In genomic region chr12:69917870-69918269, GRCm38 (mm10) we compare ENCODE assay signal across 34 mouse cellular contexts.
"Had no signal": no experiment of that assay in that cellular context is flagged by ENCODE, and none has a peak within 500 bp of the region (broad histone marks: within the 10 kb centered on the region; RNA-seq: fewer than 3 reads in every experiment).

No protein-coding gene starts in this region.

- H3K9me3 ChIP-seq: heart, embryonic 10.5 days; heart, embryonic 12.5 days; heart, embryonic 13.5 days; heart, embryonic 15.5 days; hindbrain, embryonic 10.5 days; hindbrain, embryonic 13.5 days; hindbrain, embryonic 15.5 days; intestine, embryonic 15.5 days had no signal

- H3K27me3 ChIP-seq: heart, embryonic 12.5 days; heart, embryonic 13.5 days; heart, embryonic 15.5 days; hindbrain, embryonic 13.5 days; hindbrain, embryonic 15.5 days; intestine, embryonic 15.5 days had no signal

- H3K9ac ChIP-seq: heart, embryonic 12.5 days; heart, embryonic 13.5 days; heart, embryonic 15.5 days; hindbrain, embryonic 13.5 days; hindbrain, embryonic 14.5 days; hindbrain, embryonic 15.5 days; intestine, embryonic 15.5 days had no signal

- H3K4me1 ChIP-seq: heart, embryonic 10.5 days; heart, embryonic 12.5 days; heart, embryonic 13.5 days; heart, embryonic 15.5 days; hindbrain, embryonic 10.5 days; hindbrain, embryonic 13.5 days; hindbrain, embryonic 15.5 days; intestine, embryonic 15.5 days had no signal

- H3K4me3 ChIP-seq: heart, embryonic 10.5 days; heart, embryonic 12.5 days; heart, embryonic 13.5 days; heart, embryonic 15.5 days; hindbrain, embryonic 10.5 days; hindbrain, embryonic 13.5 days; hindbrain, embryonic 15.5 days; intestine, embryonic 15.5 days; layer of hippocampus, adult 2 months; left cerebral cortex, adult 2 months had no signal

- H3K27ac ChIP-seq: heart, embryonic 10.5 days; heart, embryonic 13.5 days; heart, embryonic 15.5 days; hindbrain, embryonic 10.5 days; hindbrain, embryonic 13.5 days; hindbrain, embryonic 14.5 days; hindbrain, embryonic 15.5 days; hindbrain, postnatal 0 days; intestine, embryonic 15.5 days; kidney, postnatal 0 days; layer of hippocampus, adult 2 months; left cerebral cortex, adult 2 months had no signal

- ATAC-seq: hindbrain, embryonic 16.5 days; hindbrain, postnatal 0 days; inflammation-experienced regulatory T-cells, adult 6 months; intestine, embryonic 15.5 days; intestine, embryonic 16.5 days; intestine, postnatal 0 days had no signal

- H3K36me3 ChIP-seq: heart, embryonic 10.5 days; heart, embryonic 12.5 days; heart, embryonic 13.5 days; heart, embryonic 15.5 days; hindbrain, embryonic 10.5 days; hindbrain, embryonic 13.5 days; hindbrain, embryonic 15.5 days; intestine, embryonic 15.5 days had no signal

- H3K4me2 ChIP-seq: heart, embryonic 11.5 days; heart, embryonic 12.5 days; heart, embryonic 13.5 days; heart, embryonic 15.5 days; hindbrain, embryonic 13.5 days; hindbrain, embryonic 14.5 days; hindbrain, embryonic 15.5 days; intestine, embryonic 15.5 days had no signal

- DNase-seq: heart, postnatal 10 days; heart, postnatal 14 days; heart, postnatal 36 days; heart, postnatal 4 days; kidney, adult 11 months; kidney, adult 18-20 months; kidney, adult 2 months; kidney, adult 8-10 months; kidney, adult 9 months; kidney, postnatal 10 days; kidney, postnatal 14 days; kidney, postnatal 25 days; kidney, postnatal 36 days; kidney, postnatal 4 days; layer of hippocampus, adult 9-11 months; layer of hippocampus, postnatal 36 days had no signal
